Mouse (Mus musculus) forebrain, embryonic 10.5 days (tissue): Measurements from ENCODE around the gene Crtac1. TPM values are rescaled to one million over a fixed set of nuclear protein-coding genes. Genes with fewer than 3 reads are reported as not detected.
A peak's percentile ranks its signal among the peaks of the same experiment; 100 is the strongest.

Experiments used
- DNase-seq: peaks from one replicate; pipeline ENCODE4 v3.0.0-alpha.2; 2017; ENCODE audit warnings: low spot score; ENCODE audit errors: extremely low spot score
- H3K27ac ChIP-seq: fragments of 300-500 bp; sonication (generic); 2 replicates; pipeline ENCODE4 v1.5.1; 2016; ENCODE audit warnings: mild to moderate bottlenecking
- H3K27me3 ChIP-seq: fragments of 300-500 bp; sonication (generic); 2 replicates; pipeline ENCODE4 v1.6.1; 2016; ENCODE audit warnings: mild to moderate bottlenecking; ENCODE audit not compliant: poor library complexity, severe bottlenecking
- H3K36me3 ChIP-seq: fragments of 300-500 bp; sonication (generic); replicated peaks from 2 replicates; pipeline ENCODE4 v1.6.1; 2016; ENCODE audit warnings: mild to moderate bottlenecking, moderate library complexity
- H3K4me1 ChIP-seq: fragments of 300-500 bp; sonication (generic); 2 replicates; pipeline ENCODE4 v1.6.1; 2016
- H3K4me3 ChIP-seq: fragments of 300-500 bp; sonication (generic); 2 replicates; pipeline ENCODE4 v1.5.1; 2016; ENCODE audit warnings: mild to moderate bottlenecking, moderate library complexity
- H3K9me3 ChIP-seq: fragments of 300-500 bp; sonication (generic); 2 replicates; pipeline ENCODE4 v1.6.1; 2016; ENCODE audit warnings: mild to moderate bottlenecking, moderate library complexity
- WGBS: fragments of 180-500 bp; shearing (Covaris S2); methylation state at CpG from one replicate; pipeline ENCODE4 v1.1.7; 2016; 5-methylcytosine and 5-hydroxymethylcytosine counted together
- polyA plus RNA-seq: library from polyadenylated mRNA; unstranded; fragments of >200 nt; fragmentation: Nextera tagmentation; extraction: Ambion mirVana; gene quantifications from 2 replicates; pipeline ENCODE4 v1.2.1, GENCODE M21; 2016

Crtac1 gene
- polyA plus RNA-seq, 1 experiment from 2014 or later: 9.5 TPM

DNA sequence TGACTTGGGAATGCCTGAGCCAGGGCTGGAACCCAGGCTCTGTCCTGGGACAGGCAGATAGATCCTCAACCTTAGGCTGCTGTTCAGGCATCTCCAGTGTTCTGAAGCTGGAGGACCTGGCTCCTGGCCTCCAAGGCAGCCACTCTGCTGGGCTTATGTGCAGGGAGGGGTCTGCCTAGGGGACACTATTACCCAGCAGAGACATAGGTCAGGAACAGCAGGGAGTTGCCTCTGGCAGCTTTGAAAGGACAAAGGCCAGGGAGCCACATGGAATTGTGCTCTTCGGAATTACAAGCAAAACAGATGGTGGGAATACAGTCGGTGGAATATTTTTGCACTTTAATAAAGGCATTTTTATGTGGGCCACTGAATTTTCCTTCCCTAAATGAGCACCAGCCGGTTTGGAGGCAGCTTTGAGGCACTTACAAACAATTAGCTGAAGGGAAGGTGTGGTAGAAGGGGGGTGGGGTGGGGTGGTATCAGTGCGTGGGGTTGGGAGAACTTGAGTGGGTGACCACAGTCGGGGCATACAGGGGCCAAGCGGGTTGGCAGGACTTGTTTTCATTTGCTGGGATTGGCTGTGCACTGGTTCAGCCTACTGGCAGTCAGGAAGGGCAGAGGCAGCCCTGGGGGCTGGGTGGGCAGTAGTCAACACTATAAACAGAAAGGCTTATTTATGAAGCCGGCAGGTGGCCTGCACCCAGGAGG, 140.5 kb downstream of the Crtac1 start:
- no peaks in the 10 kb centered on the region for H3K9me3 ChIP-seq
- 35% methylated on average over 7 of the region's 7 CpGs for WGBS
- H3K27me3 ChIP-seq: peaks cover 15% of the 10 kb centered on the region
- peak overlapping the region; percentile 77 for H3K27ac ChIP-seq
- H3K36me3 ChIP-seq: no peaks in the 10 kb centered on the region
- peaks cover 34% of the 10 kb centered on the region for H3K4me1 ChIP-seq
- no peak for DNase-seq
- no peak overlapping the region for H3K4me3 ChIP-seq

DNA sequence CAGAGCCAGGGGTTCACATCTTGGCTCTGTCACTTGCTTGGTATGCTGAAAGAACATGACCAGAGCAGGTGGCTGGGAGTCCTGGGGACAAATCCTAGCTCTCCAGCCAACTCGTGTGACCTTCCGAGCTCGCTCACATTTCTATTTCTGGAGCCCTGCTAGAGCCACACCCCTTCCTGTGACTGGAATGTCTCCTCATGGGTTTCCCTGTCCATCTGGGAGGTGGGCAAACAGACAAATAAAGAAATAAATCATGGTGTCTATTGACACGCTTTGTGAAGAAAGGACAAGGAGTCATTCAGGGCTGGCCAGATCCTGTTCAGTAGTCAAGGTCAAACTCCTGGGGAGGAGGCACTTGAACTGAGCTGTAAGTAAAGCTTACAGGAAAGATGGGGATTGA, 143.2 kb downstream of the Crtac1 start:
- Histone ChIP-seq H3K9me3 (no peaks in the 10 kb centered on the region), H3K4me3 (no peak overlapping the region), H3K27me3 (peaks cover 8% of the 10 kb centered on the region), H3K27ac (no peak overlapping the region), H3K4me1 (peaks cover 32% of the 10 kb centered on the region), H3K36me3 (no peaks in the 10 kb centered on the region)
- 86% methylated on average over 4 of the region's 4 CpGs for WGBS
- no peak for DNase-seq

DNA sequence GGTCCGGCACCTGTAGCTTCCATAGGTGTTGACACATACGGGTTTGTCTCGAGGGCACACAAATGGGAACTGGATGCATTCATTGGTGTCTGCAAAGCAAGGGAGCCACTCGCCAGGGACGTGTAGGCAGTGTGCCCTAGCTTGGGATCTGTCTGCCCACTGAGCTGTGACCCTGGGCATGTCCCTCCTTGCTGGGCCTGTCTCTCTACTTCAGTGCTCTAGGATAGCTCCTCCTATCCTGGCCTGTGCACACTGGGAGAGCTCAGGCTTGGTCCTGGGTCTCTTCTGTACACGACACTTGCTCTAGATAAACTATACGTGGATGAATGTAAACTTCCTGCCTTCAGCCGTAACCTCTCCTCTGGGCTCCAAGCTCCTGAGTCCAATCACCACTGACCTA, 147.4 kb downstream of the Crtac1 start:
- Histone ChIP-seq H3K27ac (no peak overlapping the region), H3K27me3 (no peaks in the 10 kb centered on the region), H3K36me3 (no peaks in the 10 kb centered on the region), H3K4me1 (peaks cover 13% of the 10 kb centered on the region), H3K9me3 (no peaks in the 10 kb centered on the region), H3K4me3 (no peak overlapping the region)
- WGBS: 85% methylated on average over 8 of the region's 8 CpGs
- DNase-seq: no peak

DNA sequence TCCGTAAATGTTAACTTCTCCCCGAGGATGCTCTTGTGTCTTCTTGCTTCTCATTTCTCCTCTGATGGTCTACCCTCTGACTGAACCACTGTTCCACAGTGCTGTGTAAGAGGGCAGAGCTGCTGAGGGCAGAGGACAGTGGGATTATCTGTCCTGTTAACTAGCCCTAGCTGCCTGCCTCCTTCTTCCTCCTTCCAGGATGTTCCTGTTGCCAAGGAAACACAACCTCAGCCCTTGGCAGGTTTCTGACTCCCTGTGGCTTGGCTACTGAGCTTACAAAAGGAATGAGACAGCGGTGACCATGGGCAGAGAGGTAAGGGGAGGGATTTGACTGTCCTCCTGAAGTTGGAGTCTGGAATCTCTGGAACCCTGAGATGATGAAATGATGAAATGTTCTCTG, 152.0 kb downstream of the Crtac1 start:
- H3K9me3 ChIP-seq: no peaks in the 10 kb centered on the region
- no peaks in the 10 kb centered on the region for H3K36me3 ChIP-seq
- peaks cover 9% of the 10 kb centered on the region for H3K4me1 ChIP-seq
- H3K4me3 ChIP-seq: no peak overlapping the region
- no peak overlapping the region for H3K27ac ChIP-seq
- H3K27me3 ChIP-seq: no peaks in the 10 kb centered on the region
- WGBS: 63% methylated on average over 3 of the region's 3 CpGs
- no peak for DNase-seq

DNA sequence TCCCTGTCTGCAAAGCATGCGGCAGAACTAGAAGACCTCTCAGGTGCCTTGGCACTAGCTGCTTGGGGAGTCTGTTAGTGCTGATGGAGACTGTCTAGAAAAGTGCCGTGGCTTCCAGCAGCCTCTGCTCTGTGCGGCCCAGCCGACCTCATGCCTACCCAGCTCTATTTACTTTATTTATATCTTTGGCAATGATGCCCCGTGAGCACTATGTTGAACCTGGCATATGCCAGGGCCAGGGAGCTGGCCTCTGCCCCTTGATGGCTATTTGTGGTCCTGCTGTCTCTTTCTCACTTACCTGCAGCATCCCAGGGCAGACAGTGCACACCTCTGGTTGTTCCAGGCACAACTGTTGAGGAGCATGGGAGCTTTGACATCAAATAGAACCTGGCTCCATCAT, 153.1 kb downstream of the Crtac1 start:
- no peaks in the 10 kb centered on the region for H3K9me3 ChIP-seq
- DNase-seq: no peak
- no peaks in the 10 kb centered on the region for H3K27me3 ChIP-seq
- no peaks in the 10 kb centered on the region for H3K36me3 ChIP-seq
- WGBS: 86% methylated on average over 5 of the region's 5 CpGs
- no peak overlapping the region for H3K4me3 ChIP-seq
- peaks cover 8% of the 10 kb centered on the region for H3K4me1 ChIP-seq
- H3K27ac ChIP-seq: no peak overlapping the region

DNA sequence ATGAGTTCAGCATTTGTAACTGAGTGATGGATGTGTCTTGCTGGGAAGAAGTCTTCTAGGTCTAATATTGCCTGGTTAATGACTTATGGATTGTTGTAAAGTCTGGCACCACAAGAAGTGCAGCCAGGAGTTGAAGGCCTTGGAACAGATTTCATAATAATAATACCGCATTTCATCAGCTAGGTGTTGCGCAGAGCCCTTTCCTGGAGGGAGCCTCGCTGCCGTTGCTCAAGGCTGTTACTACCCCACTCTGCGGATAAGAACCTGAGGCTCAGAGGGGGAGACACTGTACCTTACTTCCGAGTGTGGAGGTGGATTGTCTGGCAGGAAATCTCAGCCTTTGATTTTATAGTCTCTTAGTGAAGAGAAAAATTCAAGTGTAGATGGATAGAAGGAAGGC, 154.3 kb downstream of the Crtac1 start:
- no peak overlapping the region for H3K27ac ChIP-seq
- 90% methylated on average over 6 of the region's 6 CpGs for WGBS
- H3K36me3 ChIP-seq: no peaks in the 10 kb centered on the region
- H3K4me1 ChIP-seq: peaks cover 8% of the 10 kb centered on the region
- no peaks in the 10 kb centered on the region for H3K9me3 ChIP-seq
- no peak for DNase-seq
- H3K27me3 ChIP-seq: no peaks in the 10 kb centered on the region
- no peak overlapping the region for H3K4me3 ChIP-seq

DNA sequence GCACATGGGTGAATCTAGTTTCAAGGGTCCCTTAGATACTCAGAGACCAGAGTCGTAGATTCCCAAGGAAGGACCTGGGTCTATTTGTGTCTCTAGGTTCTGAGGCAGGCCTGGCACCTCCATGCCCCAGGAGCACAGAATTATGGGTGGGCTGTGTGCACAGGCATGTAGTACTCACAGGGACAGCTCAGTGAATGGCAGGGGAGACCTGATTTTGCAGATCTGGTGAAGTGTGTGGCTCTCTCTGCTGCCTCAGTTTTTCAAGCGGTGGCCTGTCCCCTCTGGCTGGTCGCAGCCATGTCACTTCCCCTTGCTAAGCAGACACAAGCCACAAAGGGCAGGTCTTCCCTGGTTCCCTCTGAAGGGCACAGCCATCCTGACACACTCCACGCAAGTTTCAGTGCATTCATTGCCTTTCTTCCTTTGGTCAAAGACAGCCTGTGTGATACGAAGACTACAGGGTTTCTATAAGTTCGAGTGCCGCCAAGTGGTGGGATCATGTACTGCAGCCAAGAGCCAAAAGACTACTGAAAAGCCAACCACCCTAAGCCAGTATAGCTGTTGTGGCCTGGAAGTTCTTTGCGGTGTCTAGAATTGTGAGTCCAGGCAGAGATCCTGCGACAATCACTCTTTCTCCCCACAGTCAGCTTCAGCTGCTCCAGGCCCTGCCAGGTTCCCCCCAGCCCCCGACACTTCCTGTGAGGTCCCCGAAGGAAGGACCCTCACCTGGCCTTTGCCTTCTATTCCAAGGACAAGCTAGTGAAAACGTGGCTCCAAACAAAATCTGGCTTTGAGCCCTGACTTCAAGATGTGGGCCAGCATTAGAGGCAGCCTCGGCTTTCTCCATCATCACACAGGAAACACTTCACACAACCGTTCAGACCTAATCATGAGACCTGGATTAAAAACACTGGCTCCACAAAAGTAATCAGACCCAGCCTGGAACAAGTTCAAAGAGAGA, 159.3 kb downstream of the Crtac1 start:
- WGBS: 44% methylated on average over 14 of the region's 14 CpGs
- peaks cover 40% of the 10 kb centered on the region for H3K27me3 ChIP-seq
- H3K4me3 ChIP-seq: no peak overlapping the region

DNA sequence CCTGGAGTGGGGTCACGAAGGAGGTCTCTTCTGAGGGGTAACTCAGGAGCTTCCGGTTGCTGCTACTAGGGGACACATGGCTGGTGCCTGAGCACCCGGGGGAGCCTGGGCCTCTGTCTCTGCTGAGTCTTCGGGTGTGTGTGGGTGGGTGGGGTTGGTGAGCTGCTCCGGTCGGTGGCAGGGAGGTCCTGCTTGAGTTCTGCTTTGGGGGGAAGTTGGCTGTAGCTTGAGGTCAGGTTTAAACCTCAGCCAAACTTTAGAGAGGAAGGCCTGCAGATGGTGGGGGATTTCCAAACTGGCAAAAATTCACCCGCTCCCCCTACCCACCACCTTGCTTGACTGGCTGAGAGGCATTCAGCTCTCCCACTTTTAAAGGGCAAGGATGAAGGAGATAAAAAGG, 160.4 kb downstream of the Crtac1 start:
- Histone ChIP-seq H3K36me3 (no peaks in the 10 kb centered on the region), H3K27ac (no peak overlapping the region), H3K4me3 (no peak overlapping the region), H3K9me3 (no peaks in the 10 kb centered on the region), H3K27me3 (peaks cover 51% of the 10 kb centered on the region), H3K4me1 (peaks cover 10% of the 10 kb centered on the region)
- 85% methylated on average over 7 of the region's 7 CpGs for WGBS
- no peak for DNase-seq

More for the DNA sequence above, 159.3 kb downstream of the Crtac1 start:
- Histone ChIP-seq H3K9me3 (no peaks in the 10 kb centered on the region), H3K27ac (no peak overlapping the region), H3K4me1 (peaks cover 10% of the 10 kb centered on the region), H3K36me3 (no peaks in the 10 kb centered on the region)
- peak; percentile 76 for DNase-seq

DNA sequence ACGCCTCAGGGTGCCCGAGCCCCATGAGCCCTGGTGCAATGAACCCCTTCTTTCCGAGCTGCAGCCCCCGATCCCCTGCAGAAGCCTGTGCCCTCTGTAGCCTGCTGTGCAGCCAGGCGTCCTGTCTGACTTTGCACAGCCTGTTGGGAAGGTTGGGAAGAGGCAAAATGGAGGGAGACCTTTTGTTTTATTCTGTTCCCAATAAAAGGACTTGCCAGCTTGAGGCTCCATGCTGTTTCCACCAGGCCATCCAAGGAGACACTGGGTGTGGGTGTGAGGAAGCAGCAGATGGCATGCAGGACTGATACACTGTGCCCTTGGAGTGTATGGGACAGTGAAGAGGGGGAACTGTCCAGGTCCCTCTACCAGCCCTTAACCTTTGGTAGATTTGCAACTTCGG, 161.5 kb downstream of the Crtac1 start:
- no peaks in the 10 kb centered on the region for H3K9me3 ChIP-seq
- H3K27ac ChIP-seq: no peak overlapping the region
- H3K27me3 ChIP-seq: peaks cover 51% of the 10 kb centered on the region
- no peaks in the 10 kb centered on the region for H3K36me3 ChIP-seq
- no peak for DNase-seq
- 63% methylated on average over 6 of the region's 6 CpGs for WGBS
- H3K4me3 ChIP-seq: no peak overlapping the region
- peaks cover 10% of the 10 kb centered on the region for H3K4me1 ChIP-seq

DNA sequence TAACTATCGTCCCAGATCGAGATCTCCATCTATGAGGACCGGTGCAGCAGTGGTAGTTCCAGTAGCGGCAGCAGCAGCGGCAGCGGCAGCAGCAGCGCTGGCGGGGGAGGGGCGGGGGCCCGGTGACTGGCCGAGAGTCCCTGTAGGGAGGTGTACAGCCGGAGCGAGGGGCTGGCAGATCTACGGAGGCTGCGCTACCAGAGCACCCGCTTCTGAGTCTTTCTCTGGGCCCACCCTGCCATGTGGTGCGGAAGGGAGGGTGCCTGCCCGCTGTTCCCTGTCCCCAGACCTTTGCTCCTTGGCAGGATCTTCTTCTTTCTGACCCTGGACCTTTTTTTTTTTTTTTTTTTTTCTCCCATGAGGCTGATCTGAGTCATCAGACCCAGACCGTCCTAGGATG, 163.2 kb downstream of the Crtac1 start:
- WGBS: 1% methylated on average over 19 of the region's 19 CpGs
- DNase-seq: peak; percentile 37
- Histone ChIP-seq H3K4me1 (peaks cover 10% of the 10 kb centered on the region), H3K27ac (0 out of 2 replicates have a peak overlapping the region, but pooled peaks have one; percentile 26), H3K4me3 (peak overlapping the region; percentile 43), H3K9me3 (no peaks in the 10 kb centered on the region), H3K36me3 (no peaks in the 10 kb centered on the region), H3K27me3 (peaks cover 51% of the 10 kb centered on the region)

DNA sequence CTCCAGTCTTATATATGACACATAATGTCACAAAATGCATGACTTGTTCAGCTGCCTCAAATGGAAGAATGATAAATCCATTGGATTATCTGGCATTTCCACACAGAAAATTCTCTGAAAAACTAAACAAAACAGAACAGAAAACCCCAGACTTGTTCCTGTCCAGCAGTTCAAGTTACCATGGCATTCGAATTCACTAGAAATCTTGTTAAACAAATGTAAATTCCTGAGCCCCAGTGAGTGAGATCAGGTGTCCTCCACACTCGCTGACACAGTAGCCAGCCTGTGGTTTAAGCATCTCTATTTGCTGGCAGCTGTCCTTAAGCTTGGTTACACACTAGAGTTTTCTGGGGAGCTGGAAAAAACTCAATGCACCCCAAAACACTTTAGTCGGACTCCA, 168.1 kb downstream of the Crtac1 start:
- no peak overlapping the region for H3K27ac ChIP-seq
- no peaks in the 10 kb centered on the region for H3K36me3 ChIP-seq
- WGBS: 61% methylated on average over 3 of the region's 3 CpGs
- H3K27me3 ChIP-seq: peaks cover 23% of the 10 kb centered on the region
- DNase-seq: no peak
- no peak overlapping the region for H3K4me3 ChIP-seq
- H3K9me3 ChIP-seq: no peaks in the 10 kb centered on the region
- peaks cover 7% of the 10 kb centered on the region for H3K4me1 ChIP-seq

DNA sequence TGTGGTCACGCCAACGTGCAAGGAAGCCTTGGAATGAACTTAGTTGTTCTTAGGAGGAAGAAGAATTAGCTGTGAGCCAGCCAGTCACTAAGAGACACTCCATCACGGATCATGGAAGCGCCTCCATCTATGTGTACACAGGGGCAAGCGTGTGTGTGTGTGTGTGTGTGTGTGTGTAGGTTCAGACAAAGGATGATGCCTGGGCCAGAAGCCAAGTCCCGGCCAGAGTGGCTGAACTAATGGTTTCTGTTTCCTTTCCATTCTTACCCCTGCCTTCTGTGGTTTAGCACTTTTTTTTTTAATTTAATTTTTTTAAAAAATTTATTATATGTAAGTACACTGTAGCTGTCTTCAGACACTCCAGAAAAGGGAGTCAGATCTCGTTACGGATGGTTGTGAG, 171.1 kb downstream of the Crtac1 start:
- Histone ChIP-seq H3K27me3 (peaks cover 7% of the 10 kb centered on the region), H3K36me3 (no peaks in the 10 kb centered on the region), H3K27ac (no peak overlapping the region), H3K4me1 (peaks cover 10% of the 10 kb centered on the region), H3K9me3 (no peaks in the 10 kb centered on the region), H3K4me3 (no peak overlapping the region)
- WGBS: 91% methylated on average over 8 of the region's 8 CpGs
- no peak for DNase-seq

DNA sequence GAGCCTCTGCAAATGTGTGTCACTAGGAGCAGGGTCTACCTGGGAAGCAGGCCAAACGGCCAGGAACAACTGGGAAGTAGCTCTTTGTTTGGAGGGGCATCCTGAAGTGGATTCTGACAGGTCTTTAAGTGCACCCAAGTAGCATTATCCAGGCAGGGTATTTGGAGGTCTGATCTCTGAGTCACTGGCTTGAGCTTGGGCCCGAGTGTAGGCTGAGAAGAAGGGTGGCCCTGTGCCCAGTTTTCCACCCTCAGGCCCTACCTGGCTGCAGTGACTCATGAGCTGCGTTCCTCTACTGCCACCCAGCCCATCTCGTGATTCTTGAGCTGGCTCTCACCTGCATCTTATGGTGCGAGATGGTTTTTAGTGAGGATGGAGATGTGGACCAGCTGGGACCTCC, 173.0 kb downstream of the Crtac1 start:
- no peak overlapping the region for H3K27ac ChIP-seq
- no peak for DNase-seq
- H3K9me3 ChIP-seq: no peaks in the 10 kb centered on the region
- H3K4me1 ChIP-seq: peaks cover 14% of the 10 kb centered on the region
- H3K36me3 ChIP-seq: no peaks in the 10 kb centered on the region
- peaks cover 26% of the 10 kb centered on the region for H3K27me3 ChIP-seq
- no peak overlapping the region for H3K4me3 ChIP-seq
- 76% methylated on average over 5 of the region's 5 CpGs for WGBS
